Mouse (Mus musculus) cortical plate, adult 2 months (tissue): Measurements from ENCODE around the gene Thada. TPM values are rescaled to one million over a fixed set of nuclear protein-coding genes. Genes with fewer than 3 reads are reported as not detected.
"Not testable (repeated sequence)": the region's sequence is repeated elsewhere in the genome, so short reads cannot be mapped to it uniquely, and the experiment has no call there.

ENCODE experiments used
- H3K27ac ChIP-seq: fragments of 200-500 bp; 2 replicates; pipeline ENCODE4 v1.5.1; 2012; ENCODE audit warnings: low read length, control low read depth, inconsistent platforms; ENCODE audit not compliant: insufficient read depth
- H3K4me1 ChIP-seq: fragments of 200-500 bp; 2 replicates; pipeline ENCODE4 v1.6.1; 2011; ENCODE audit warnings: low read length; ENCODE audit not compliant: control insufficient read depth, insufficient read depth
- H3K4me3 ChIP-seq: fragments of 200-500 bp; 2 replicates; pipeline ENCODE4 v1.5.1; 2011; ENCODE audit warnings: mild to moderate bottlenecking, low read length, control low read depth; ENCODE audit not compliant: insufficient read depth
- CTCF ChIP-seq: fragments of 200-500 bp; IDR thresholded peaks from 2 replicates; pipeline ENCODE4 v1.5.1; 2011; ENCODE audit warnings: mild to moderate bottlenecking, control low read depth, low read length; ENCODE audit not compliant: insufficient read depth; ENCODE audit errors: extremely low read depth
- POLR2A ChIP-seq: fragments of 200-500 bp; IDR thresholded peaks from 2 replicates; pipeline ENCODE4 v1.6.1; 2011; ENCODE audit warnings: mild to moderate bottlenecking, low read length, control low read depth; ENCODE audit not compliant: insufficient read depth; ENCODE audit errors: extremely low read depth
- polyA plus RNA-seq: library from polyadenylated mRNA; depleted of rRNA; stranded (reverse); fragments of >200 nt; gene quantifications from 2 replicates; pipeline ENCODE4 v1.2.3, GENCODE M21; 2012

Gene Thada
- polyA plus RNA-seq, 1 experiment, result 5.2 TPM

GRCm38 (mm10) chr17:84195835-84196234, 270.2 kb downstream of the Thada start:
- no peaks in the 10 kb centered on the region for H3K4me1 ChIP-seq
- no peak overlapping the region for H3K27ac ChIP-seq
- TF ChIP-seq CTCF (no peak), POLR2A (no peak)
- H3K4me3 ChIP-seq, result no peak overlapping the region

- H3K4me1 ChIP-seq, result no peaks in the 10 kb centered on the region
- H3K4me3 ChIP-seq, result no peak overlapping the region
- no peak overlapping the region for H3K27ac ChIP-seq
- TF ChIP-seq CTCF (no peak), POLR2A (no peak)
Observed at GRCm38 (mm10) chr17:84195003-84195395, 271.0 kb downstream of the Thada start.

GRCm38 (mm10) chr17:84194282-84195002, 271.6 kb downstream of the Thada start:
- TF ChIP-seq CTCF (no peak), POLR2A (no peak)
- Histone ChIP-seq H3K4me1 (no peaks in the 10 kb centered on the region), H3K27ac (no peak overlapping the region), H3K4me3 (no peak overlapping the region)

- TF ChIP-seq POLR2A (no peak), CTCF (no peak)
- Histone ChIP-seq H3K4me1 (no peaks in the 10 kb centered on the region), H3K27ac (no peak overlapping the region), H3K4me3 (no peak overlapping the region)
Observed at GRCm38 (mm10) chr17:84193411-84193810, 272.6 kb downstream of the Thada start.

GRCm38 (mm10) chr17:84191946-84192345, 274.1 kb downstream of the Thada start:
- Histone ChIP-seq H3K4me1 (no peaks in the 10 kb centered on the region), H3K27ac (no peak overlapping the region), H3K4me3 (no peak overlapping the region)
- no peak for TF ChIP-seq POLR2A
- TF ChIP-seq CTCF, result no peak

GRCm38 (mm10) chr17:84190885-84191284, 275.1 kb downstream of the Thada start:
- TF ChIP-seq POLR2A (no peak), CTCF (peak; percentile 90)
- H3K4me1 ChIP-seq, result no peaks in the 10 kb centered on the region
- no peak overlapping the region for H3K27ac ChIP-seq
- no peak overlapping the region for H3K4me3 ChIP-seq

GRCm38 (mm10) chr17:84189127-84189854, 276.7 kb downstream of the Thada start:
- TF ChIP-seq CTCF (no peak), POLR2A (no peak)
- peak overlapping the region; percentile 69; the same call in 1 of the 2 replicates for H3K27ac ChIP-seq
- H3K4me1 ChIP-seq, result no peaks in the 10 kb centered on the region
- no peak overlapping the region for H3K4me3 ChIP-seq

GRCm38 (mm10) chr17:84188374-84188961, 277.5 kb downstream of the Thada start:
- Histone ChIP-seq H3K4me3 (peak overlapping the region; percentile 77), H3K4me1 (no peaks in the 10 kb centered on the region), H3K27ac (peak overlapping the region; percentile 69)
- no peak for TF ChIP-seq CTCF
- 0 out of 2 replicates have a peak, but pooled peaks have one; percentile 22 for TF ChIP-seq POLR2A

GRCm38 (mm10) chr17:84187727-84188373, 278.2 kb downstream of the Thada start, which contains the start of gene Zfp36l2:
Gene Zfp36l2, minus strand, starts transcription at chr17:84187947.
- TF ChIP-seq POLR2A, result peak; percentile 66
- no peak for TF ChIP-seq CTCF
- H3K4me3 ChIP-seq, result peak within 1 kb of the TSS; percentile 77
- H3K4me1 ChIP-seq, result no peaks in the 10 kb centered on the region
- peak within 1 kb of the TSS; percentile 94 for H3K27ac ChIP-seq

- Histone ChIP-seq H3K27ac (peak overlapping the region; percentile 89), H3K4me3 (peak overlapping the region; percentile 77)
- H3K4me1 ChIP-seq, result not testable (repeated sequence)
Observed at GRCm38 (mm10) chr17:84187264-84187663, 278.7 kb downstream of the Thada start.
